Mouse (Mus musculus) intestine, embryonic 14.5 days (tissue): ENCODE results near the gene Btk. TPM values are rescaled to one million over a fixed set of nuclear protein-coding genes. Genes with fewer than 3 reads are reported as not detected.

Source experiments
- ATAC-seq: fragments of 200-750 bp; cut with Nextera tagmentation; replicated peaks from 2 replicates; pipeline ENCODE4 v1.8.0; 2017; ENCODE audit warnings: low read depth, moderate number of reproducible peaks, moderate TSS enrichment, moderate library complexity; ENCODE audit not compliant: low FRiP score, low TSS enrichment
- DNase-seq: peaks from one replicate; pipeline ENCODE4 v3.0.0-alpha.2; 2018; ENCODE audit warnings: low spot score
- H3K27ac ChIP-seq: fragments of 300-500 bp; sonication (generic); 2 replicates; pipeline ENCODE4 v1.5.1; 2014; ENCODE audit warnings: low read depth, mild to moderate bottlenecking, control low read depth
- H3K27me3 ChIP-seq: fragments of 300-500 bp; sonication (generic); replicated peaks from 2 replicates; pipeline ENCODE4 v1.6.1; 2014; ENCODE audit warnings: low read length, control low read depth; ENCODE audit not compliant: control insufficient read depth, insufficient read depth
- H3K36me3 ChIP-seq: fragments of 300-500 bp; sonication (generic); 2 replicates; pipeline ENCODE4 v1.6.1; 2014; ENCODE audit warnings: low read length, control low read depth; ENCODE audit not compliant: control insufficient read depth, insufficient read depth
- H3K4me1 ChIP-seq: fragments of 300-500 bp; sonication (generic); replicated peaks from 2 replicates; pipeline ENCODE4 v1.6.1; 2014; ENCODE audit warnings: low read length, control low read depth, mixed read lengths; ENCODE audit not compliant: control insufficient read depth, insufficient read depth
- H3K4me2 ChIP-seq: fragments of 300-500 bp; sonication (generic); 2 replicates; pipeline ENCODE4 v1.6.1; 2014; ENCODE audit warnings: low read length
- H3K4me3 ChIP-seq: fragments of 300-500 bp; sonication (generic); 2 replicates; pipeline ENCODE4 v1.5.1; 2014; ENCODE audit warnings: low read depth, low read length, control low read depth, mixed read lengths
- H3K9ac ChIP-seq: fragments of 300-500 bp; sonication (generic); 2 replicates; pipeline ENCODE4 v1.6.1; 2014; ENCODE audit warnings: mild to moderate bottlenecking, low read length
- H3K9me3 ChIP-seq: fragments of 300-500 bp; sonication (generic); 2 replicates; pipeline ENCODE4 v1.6.1; 2016; ENCODE audit warnings: low read length, control low read depth; ENCODE audit not compliant: control insufficient read depth
- WGBS: fragments of 180-500 bp; shearing (Covaris S2); extraction: QIAGEN DNeasy Blood & Tissue Kit; methylation state at CpG from one replicate; pipeline ENCODE4 v1.1.7; 2014; 5-methylcytosine and 5-hydroxymethylcytosine counted together
- polyA plus RNA-seq: library from polyadenylated mRNA; unstranded; fragments of >200 nt; fragmentation: Nextera tagmentation; extraction: Ambion mirVana; gene quantifications from 2 replicates; pipeline ENCODE4 v1.2.1, GENCODE M21; 2014

The Btk gene
- polyA plus RNA-seq: 0.76 and 0.77 TPM in 2 replicates

DNA sequence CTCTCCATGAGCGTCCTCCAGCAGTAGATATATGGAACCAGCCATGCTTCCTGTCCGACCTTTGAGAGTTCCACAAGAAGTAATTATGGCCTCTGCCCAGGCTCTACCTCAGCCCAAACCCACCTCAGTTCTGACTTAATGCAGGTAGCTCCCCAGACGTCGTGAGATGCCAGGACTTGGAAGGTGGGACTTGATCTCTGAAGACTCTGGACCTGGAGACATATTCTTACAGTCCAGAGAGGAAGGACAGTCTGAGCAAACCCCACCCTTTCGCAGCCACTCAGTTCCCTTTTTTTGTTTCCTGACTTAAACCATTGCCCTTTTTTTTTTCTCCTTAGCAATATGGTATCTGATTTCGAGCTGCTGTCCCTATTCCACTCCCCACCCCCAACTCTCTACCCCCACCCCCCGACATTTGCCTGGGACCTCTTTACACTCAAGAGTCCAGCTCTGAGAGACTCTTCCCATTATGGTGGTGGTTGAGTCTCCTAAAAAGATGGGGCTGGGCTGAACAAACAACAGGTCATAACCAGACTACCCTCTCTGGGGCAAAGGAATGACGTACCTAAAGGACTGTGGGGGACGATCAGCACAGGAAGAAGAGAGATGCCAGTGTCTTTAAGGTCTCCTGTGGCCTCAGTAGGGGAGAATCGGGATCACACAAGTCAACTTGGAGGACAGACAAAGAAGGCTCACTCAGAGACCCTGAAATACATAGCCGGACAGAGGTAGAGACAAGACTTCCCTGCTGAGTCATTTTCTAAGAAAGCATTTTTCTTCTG is at the start of gene Btk:
Btk (minus strand) TSS at position 683 of the 782 bp plus-strand sequence.
- H3K36me3 ChIP-seq: no peaks in the 10 kb centered on the region
- H3K4me2 ChIP-seq: no peak within 1 kb of the TSS
- ATAC-seq (no peak), DNase-seq (no peak)
- no peaks in the 10 kb centered on the region for H3K27me3 ChIP-seq
- no peak within 1 kb of the TSS for H3K4me3 ChIP-seq
- H3K4me1 ChIP-seq: no peaks in the 10 kb centered on the region
- H3K27ac ChIP-seq: no peak within 1 kb of the TSS
- no peak within 1 kb of the TSS for H3K9ac ChIP-seq
- H3K9me3 ChIP-seq: no peaks in the 10 kb centered on the region
- 76% methylated on average over 11 of the region's 11 CpGs for WGBS

DNA sequence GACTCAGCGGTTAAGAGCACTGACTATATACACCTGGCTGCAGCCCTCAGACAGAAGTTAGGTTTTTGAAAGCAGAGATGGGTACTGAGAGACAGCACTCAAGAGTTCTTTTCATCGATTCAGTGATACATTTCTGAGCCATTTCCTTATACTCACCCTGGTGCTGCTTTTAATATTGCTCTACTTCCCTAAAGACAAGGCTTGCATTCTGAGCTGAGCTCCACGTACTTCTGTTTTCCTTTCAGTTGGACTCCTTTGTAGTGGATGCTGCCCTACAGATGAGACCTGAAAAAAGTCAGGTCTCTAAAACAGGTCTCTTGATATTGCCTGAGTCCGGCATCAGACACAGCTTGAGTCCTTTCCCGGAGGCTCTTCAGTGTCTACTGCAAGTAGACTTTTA is 49.3 kb upstream of the Btk start:
- Histone ChIP-seq H3K36me3 (no peaks in the 10 kb centered on the region), H3K9ac (no peak overlapping the region), H3K4me3 (no peak overlapping the region), H3K27me3 (no peaks in the 10 kb centered on the region), H3K27ac (no peak overlapping the region), H3K4me1 (no peaks in the 10 kb centered on the region), H3K4me2 (no peak overlapping the region), H3K9me3 (no peaks in the 10 kb centered on the region)
- ATAC-seq (no peak), DNase-seq (no peak)
- WGBS: 91% methylated on average over 5 of the region's 5 CpGs

DNA sequence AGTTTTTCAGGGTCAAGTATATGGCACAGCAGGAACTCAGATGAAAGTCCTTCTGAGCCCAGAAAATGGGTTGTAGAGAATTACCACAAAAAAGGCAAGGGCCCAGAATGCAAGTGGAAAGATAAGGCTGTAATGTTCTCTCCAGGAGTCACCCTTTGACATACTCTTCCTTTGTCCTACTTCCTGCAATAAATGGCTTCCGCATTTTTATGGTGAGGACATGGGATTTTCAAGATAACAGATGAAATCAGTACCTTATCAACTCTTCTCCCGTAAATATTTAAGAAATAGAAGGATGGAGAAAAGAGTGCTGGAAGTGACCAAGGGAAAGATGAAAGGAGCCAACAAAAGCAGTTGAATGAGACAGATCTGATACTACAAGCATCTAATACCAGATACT is 44.8 kb upstream of the Btk start:
- H3K9ac ChIP-seq: no peak overlapping the region
- no peak overlapping the region for H3K4me2 ChIP-seq
- no peak for ATAC-seq
- no peaks in the 10 kb centered on the region for H3K4me1 ChIP-seq
- H3K27me3 ChIP-seq: no peaks in the 10 kb centered on the region
- H3K36me3 ChIP-seq: no peaks in the 10 kb centered on the region
- WGBS: 72% methylated on average over 2 of the region's 2 CpGs
- H3K27ac ChIP-seq: no peak overlapping the region
- H3K9me3 ChIP-seq: no peaks in the 10 kb centered on the region
- H3K4me3 ChIP-seq: no peak overlapping the region
- no peak for DNase-seq

DNA sequence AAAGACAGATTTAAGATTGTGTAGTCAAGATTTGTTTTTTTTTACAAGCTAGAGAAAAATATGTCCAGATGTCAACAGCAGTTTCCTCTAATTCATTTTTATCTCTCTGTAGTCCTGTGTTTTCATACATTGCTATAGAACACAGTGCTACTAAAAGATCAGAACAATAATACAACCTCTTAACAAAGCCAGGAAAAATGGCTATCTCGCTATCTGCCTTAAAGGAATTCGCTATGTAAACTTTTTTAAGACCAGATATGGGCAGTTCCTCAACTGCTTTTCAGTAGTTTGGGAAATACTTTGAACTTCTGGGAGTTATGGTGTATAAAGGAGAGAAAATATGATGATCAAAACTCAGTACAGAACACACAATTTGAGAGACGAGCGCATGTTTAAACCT is 40.0 kb upstream of the Btk start:
- Histone ChIP-seq H3K36me3 (no peaks in the 10 kb centered on the region), H3K4me2 (no peak overlapping the region), H3K4me1 (no peaks in the 10 kb centered on the region), H3K9ac (no peak overlapping the region), H3K27ac (no peak overlapping the region), H3K9me3 (no peaks in the 10 kb centered on the region), H3K4me3 (no peak overlapping the region), H3K27me3 (no peaks in the 10 kb centered on the region)
- ATAC-seq (no peak), DNase-seq (no peak)
- 66% methylated on average over 4 of the region's 4 CpGs for WGBS

DNA sequence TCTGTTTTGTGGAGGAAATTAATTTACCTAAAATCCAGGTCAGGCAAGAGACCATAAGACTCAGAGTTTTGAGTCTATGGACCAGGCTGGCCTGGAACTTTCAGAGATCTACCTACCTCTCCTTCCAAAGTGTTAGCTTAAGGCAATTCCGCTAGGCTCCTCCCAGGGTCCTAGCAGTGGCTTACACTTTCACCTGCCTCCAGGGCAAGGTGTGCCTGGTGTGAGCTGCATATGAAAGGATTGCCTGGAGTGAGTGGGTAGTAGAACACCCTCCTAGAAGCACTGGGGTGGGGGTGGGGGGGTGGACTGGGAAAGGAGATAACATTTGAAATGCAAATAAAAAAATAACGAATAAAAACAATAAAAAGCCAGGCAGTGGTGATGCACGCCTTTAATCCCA is 38.3 kb upstream of the Btk start:
- no peak overlapping the region for H3K4me3 ChIP-seq
- no peak overlapping the region for H3K27ac ChIP-seq
- no peak for DNase-seq
- no peak for ATAC-seq
- no peak overlapping the region for H3K9ac ChIP-seq
- no peaks in the 10 kb centered on the region for H3K27me3 ChIP-seq
- H3K4me2 ChIP-seq: no peak overlapping the region
- H3K4me1 ChIP-seq: no peaks in the 10 kb centered on the region
- H3K9me3 ChIP-seq: no peaks in the 10 kb centered on the region
- 78% methylated on average over 3 of the region's 3 CpGs for WGBS
- H3K36me3 ChIP-seq: no peaks in the 10 kb centered on the region

DNA sequence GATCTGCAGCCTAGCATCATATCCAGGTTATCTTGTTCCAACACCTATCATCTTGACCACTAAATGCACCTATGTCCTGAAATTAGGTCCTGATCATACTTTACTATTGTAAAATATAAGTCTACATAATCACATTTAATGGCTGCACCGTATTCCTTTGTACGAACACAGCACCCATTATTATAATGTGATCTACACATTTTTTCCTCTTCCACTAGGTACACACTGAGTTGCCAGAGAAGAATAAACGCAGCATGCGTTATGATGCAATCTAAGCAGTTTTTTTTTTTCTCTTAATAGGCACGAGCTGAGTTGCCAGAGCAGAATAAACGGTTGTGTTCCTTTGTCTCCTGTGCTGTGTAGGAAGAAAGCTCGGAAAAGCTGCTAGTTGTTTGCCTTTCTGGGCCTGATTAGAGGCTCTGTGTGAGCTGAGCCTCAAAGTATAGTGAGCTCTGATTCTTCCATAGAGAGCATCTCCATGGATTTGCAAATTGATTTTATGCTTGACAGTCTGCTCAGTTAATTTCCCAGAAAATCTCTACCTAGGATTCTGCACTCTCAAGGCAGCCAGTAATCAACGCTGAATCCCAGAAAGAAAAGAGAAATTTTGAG is 37.0 kb upstream of the Btk start:
- no peaks in the 10 kb centered on the region for H3K27me3 ChIP-seq
- no peak for DNase-seq
- no peak overlapping the region for H3K4me3 ChIP-seq
- no peak for ATAC-seq
- no peaks in the 10 kb centered on the region for H3K4me1 ChIP-seq
- no peaks in the 10 kb centered on the region for H3K36me3 ChIP-seq
- H3K9ac ChIP-seq: no peak overlapping the region
- WGBS: 51% methylated on average over 8 of the region's 8 CpGs
- no peaks in the 10 kb centered on the region for H3K9me3 ChIP-seq
- no peak overlapping the region for H3K4me2 ChIP-seq
- H3K27ac ChIP-seq: no peak overlapping the region

DNA sequence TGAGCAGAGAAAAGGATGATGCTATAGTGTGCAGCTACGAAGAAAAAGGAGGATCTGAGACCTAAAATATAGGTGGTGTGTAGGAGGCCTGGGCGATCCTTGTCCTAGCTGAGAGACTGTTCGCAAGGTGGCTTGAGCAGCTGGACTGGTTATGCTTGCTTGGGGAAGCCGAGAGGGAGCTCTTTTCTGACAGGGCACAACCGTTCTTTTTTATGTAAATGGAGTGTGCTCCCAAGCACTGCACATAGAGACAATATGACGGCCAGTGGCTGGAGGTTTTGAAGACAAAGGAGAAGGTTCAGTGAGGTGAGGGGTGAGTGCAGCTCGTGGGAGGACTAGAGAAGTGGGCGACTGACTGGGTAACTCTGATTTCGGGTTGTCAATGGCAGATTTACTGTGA is 36.3 kb upstream of the Btk start:
- H3K9ac ChIP-seq: no peak overlapping the region
- WGBS: 68% methylated on average over 9 of the region's 9 CpGs
- no peak for ATAC-seq

DNA sequence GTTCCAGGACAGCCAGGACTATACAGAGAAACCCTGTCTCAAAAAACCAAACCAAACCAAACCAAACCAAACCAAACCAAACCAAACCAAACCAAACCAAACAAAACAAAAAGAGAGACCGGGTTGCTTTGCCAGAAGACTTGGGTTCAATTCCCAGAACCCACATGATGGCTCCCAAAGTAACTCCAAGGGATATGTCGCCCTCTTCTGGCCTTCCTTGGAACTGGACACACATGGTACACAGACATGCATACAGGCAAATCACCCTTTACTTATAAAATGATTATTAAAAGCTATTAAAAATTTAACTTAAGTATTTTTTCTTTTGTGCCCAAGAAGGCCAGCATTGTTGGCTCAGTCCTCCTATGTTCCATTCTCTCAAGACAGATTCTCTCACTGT is 30.9 kb upstream of the Btk start:
- Histone ChIP-seq H3K27ac (no peak overlapping the region), H3K36me3 (no peaks in the 10 kb centered on the region), H3K4me3 (no peak overlapping the region), H3K27me3 (no peaks in the 10 kb centered on the region), H3K4me1 (no peaks in the 10 kb centered on the region), H3K9me3 (no peaks in the 10 kb centered on the region), H3K4me2 (no peak overlapping the region), H3K9ac (no peak overlapping the region)
- 61% methylated on average over 2 of the region's 2 CpGs for WGBS
- ATAC-seq (no peak), DNase-seq (no peak)

More for the DNA sequence above, 36.3 kb upstream of the Btk start:
- no peaks in the 10 kb centered on the region for H3K27me3 ChIP-seq
- H3K9me3 ChIP-seq: no peaks in the 10 kb centered on the region
- H3K27ac ChIP-seq: no peak overlapping the region
- no peaks in the 10 kb centered on the region for H3K36me3 ChIP-seq
- no peak overlapping the region for H3K4me3 ChIP-seq
- DNase-seq: no peak
- no peak overlapping the region for H3K4me2 ChIP-seq
- no peaks in the 10 kb centered on the region for H3K4me1 ChIP-seq
